Mouse (Mus musculus) megakaryocyte, embryonic 14.5 days (primary cell): ENCODE data around the gene Nle1.

Experiments
- FLI1 ChIP-seq: IDR thresholded peaks from 2 replicates; pipeline ENCODE4 v1.6.1; 2012; ENCODE audit warnings: low read length, inconsistent platforms, mixed read lengths
- GATA1 ChIP-seq: IDR thresholded peaks from 3 replicates; pipeline ENCODE4 v1.6.1; 2012; ENCODE audit warnings: mixed read lengths, low read length, inconsistent platforms, borderline replicate concordance

DNA sequence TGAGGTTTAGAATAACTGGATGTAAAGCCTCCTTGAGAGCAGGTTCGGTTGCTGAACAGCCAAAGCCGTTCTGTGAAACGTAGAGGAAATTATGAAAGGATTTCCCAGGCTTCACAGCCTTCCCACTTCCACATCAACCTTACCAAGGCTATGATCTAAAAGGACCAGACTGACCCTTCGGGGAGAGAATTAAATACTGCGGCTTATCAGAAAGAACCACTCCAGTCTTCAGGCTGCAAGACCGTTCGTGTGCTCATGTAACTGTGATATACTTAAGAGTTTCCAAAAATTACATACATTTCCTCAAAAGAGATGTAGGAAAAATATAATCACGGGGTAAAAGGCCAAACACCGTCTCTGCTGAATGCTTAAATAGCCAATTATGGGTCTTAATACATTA lies 45.6 kb downstream of the Nle1 start:
- no peak for TF ChIP-seq GATA1
- TF ChIP-seq FLI1: no peak
